Comparison of ENCODE assay signal across 19 mouse cellular contexts in genomic region chr11:18722770-18723169, GRCm38 (mm10).
"Had no signal": no experiment of that assay in that cellular context is flagged by ENCODE, and none has a peak within 500 bp of the region (broad histone marks: within the 10 kb centered on the region; RNA-seq: fewer than 3 reads in every experiment).

No protein-coding gene starts in this region.

- H3K4me2 ChIP-seq: kidney, embryonic 15.5 days; liver, embryonic 13.5 days; midbrain, embryonic 12.5 days; neural tube, embryonic 12.5 days had no signal

- H3K36me3 ChIP-seq: kidney, embryonic 15.5 days; liver, embryonic 13.5 days; midbrain, embryonic 12.5 days; neural tube, embryonic 12.5 days had no signal

- H3K4me3 ChIP-seq: kidney, embryonic 15.5 days; left cerebral cortex, adult 2 months; liver, embryonic 13.5 days; midbrain, embryonic 12.5 days; neural tube, embryonic 12.5 days had no signal

- DNase-seq: kidney, adult 8-10 months; kidney, postnatal 10 days; kidney, postnatal 36 days; layer of hippocampus, postnatal 36 days; liver, embryonic 13.5 days; lung, adult 2 months; lung, postnatal 14 days; lung, postnatal 4 days; right cerebral cortex, adult 18-20 months; right cerebral cortex, postnatal 14 days; right cerebral cortex, postnatal 4 days; thymus, adult 2 months; thymus, postnatal 14 days; thymus, postnatal 4 days had no signal

- H3K4me1 ChIP-seq: kidney, embryonic 15.5 days; liver, embryonic 13.5 days; midbrain, embryonic 12.5 days; neural tube, embryonic 12.5 days had no signal

- H3K9me3 ChIP-seq: kidney, embryonic 15.5 days; liver, embryonic 13.5 days; midbrain, embryonic 12.5 days; neural tube, embryonic 12.5 days had no signal

- H3K27ac ChIP-seq: kidney, embryonic 15.5 days; left cerebral cortex, adult 2 months; liver, embryonic 13.5 days; midbrain, embryonic 12.5 days; neural tube, embryonic 12.5 days; stomach, postnatal 0 days had no signal

- H3K9ac ChIP-seq: kidney, embryonic 15.5 days; liver, embryonic 13.5 days; midbrain, embryonic 12.5 days; neural tube, embryonic 12.5 days had no signal

- H3K27me3 ChIP-seq: kidney, embryonic 15.5 days; liver, embryonic 13.5 days; midbrain, embryonic 12.5 days; neural tube, embryonic 12.5 days had no signal
